Comparison of ENCODE assay signal across 8 mouse cellular contexts in the genomic region with DNA sequence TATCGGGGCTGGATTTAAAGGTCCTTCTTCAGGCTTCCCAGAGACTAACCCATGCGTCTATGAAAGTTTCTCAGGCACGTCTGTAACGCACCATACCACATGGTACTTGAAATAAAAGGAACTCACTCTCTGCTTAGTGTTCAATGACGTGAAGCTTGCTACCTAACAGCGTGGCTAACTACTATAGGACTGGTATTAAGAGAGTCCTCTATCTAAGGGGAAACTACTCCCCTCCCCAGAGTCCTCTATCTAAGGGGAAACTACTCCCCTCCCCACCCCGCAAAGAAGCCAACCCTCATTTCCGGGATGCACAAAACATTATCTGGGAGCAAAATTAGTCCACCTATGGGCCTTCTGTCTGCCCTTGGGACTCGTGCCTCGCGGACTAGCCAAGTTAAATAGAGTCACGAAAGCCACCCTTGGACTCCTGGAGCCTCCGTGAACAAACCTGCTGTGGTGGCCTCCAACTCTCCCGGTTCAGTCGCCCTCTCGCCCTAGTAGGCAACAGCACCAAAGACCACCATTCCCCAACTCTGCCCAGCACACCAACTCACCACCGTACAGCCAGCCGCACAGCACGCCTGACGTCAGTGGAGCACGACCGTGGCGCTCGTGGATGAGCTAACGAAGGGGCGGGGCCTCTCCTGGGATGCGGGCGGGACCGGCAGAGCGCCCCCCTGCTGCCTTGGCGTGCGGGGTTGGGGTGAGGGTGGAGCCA. TPM values are rescaled to one million over a fixed set of nuclear protein-coding genes. Genes with fewer than 3 reads are reported as not detected.
DNase-seq lines count a peak whose midpoint lies in the region; ATAC-seq lines count a peak whose summit lies in the region.

A gene (minus strand): TSS at position 599 of the 718 bp plus-strand sequence.

- peak within 1 kb of the TSS; percentile 72 for H3K4me3 ChIP-seq in hindbrain, embryonic 13.5 days

- peak within 1 kb of the TSS; percentile 84 for H3K9ac ChIP-seq in hindbrain, embryonic 13.5 days

- H3K36me3 ChIP-seq in hindbrain, embryonic 13.5 days, result peaks cover 6% of the 10 kb centered on the region

- no peaks in the 10 kb centered on the region for H3K27me3 ChIP-seq in hindbrain, embryonic 13.5 days

- peak; percentile 93 for ATAC-seq in hindbrain, embryonic 13.5 days (ENCODE audit: low FRiP score)

- peak within 1 kb of the TSS; percentile 79 for H3K27ac ChIP-seq in hindbrain, embryonic 13.5 days

- peak within 1 kb of the TSS; percentile 81 for H3K4me2 ChIP-seq in hindbrain, embryonic 13.5 days

- H3K9me3 ChIP-seq in hindbrain, embryonic 13.5 days, result no peaks in the 10 kb centered on the region

- peaks cover 20% of the 10 kb centered on the region for H3K4me1 ChIP-seq in hindbrain, embryonic 13.5 days (replicated peaks)

- 2% methylated on average over 32 of the region's 32 CpGs for WGBS in hindbrain, embryonic 13.5 days

- DNase-seq in NIH3T3 (ENCODE audit: low read depth), result peak; percentile 98
- DNase-seq in cerebellum, postnatal 10 days, result peak; percentile 99
- peak; percentile 91 to 95 for DNase-seq in frontal cortex, postnatal 14 days (ENCODE audit: low spot score in 2 of 2)
- DNase-seq in layer of hippocampus, postnatal 25 days (ENCODE audit: extremely low spot score in 1 of 2, low spot score in 1 of 2), result peak; percentile 96 to 97
- peak; percentile 96 for DNase-seq in lung, postnatal 25 days (ENCODE audit: low spot score)
- peak; percentile 98 for DNase-seq in retina, embryonic 14.5 days (ENCODE audit: low spot score)
- DNase-seq in thymus, postnatal 4 days, result peak; percentile 100

RNA-seq across cellular contexts. Expression of the gene that starts here (rescaled TPM):
- 110 and 112 TPM in 2 replicates for polyA plus RNA-seq in hindbrain, embryonic 13.5 days (2015; fragmentation: Nextera tagmentation; extraction: Ambion mirVana)
- total RNA-seq in layer of hippocampus, postnatal 25 days (2021), result 10 to 100 TPM; 57.7 to 61.0 TPM

Comparison
In these comparisons a context has a peak if more than half of its experiments do, and no peak if none do; other contexts are left out.
1. Peak in every context shown above with its lines: DNase-seq, ATAC-seq, H3K4me3 ChIP-seq and H3K27ac ChIP-seq.